18 mouse cellular contexts compared by ENCODE assay signal in the genomic region with DNA sequence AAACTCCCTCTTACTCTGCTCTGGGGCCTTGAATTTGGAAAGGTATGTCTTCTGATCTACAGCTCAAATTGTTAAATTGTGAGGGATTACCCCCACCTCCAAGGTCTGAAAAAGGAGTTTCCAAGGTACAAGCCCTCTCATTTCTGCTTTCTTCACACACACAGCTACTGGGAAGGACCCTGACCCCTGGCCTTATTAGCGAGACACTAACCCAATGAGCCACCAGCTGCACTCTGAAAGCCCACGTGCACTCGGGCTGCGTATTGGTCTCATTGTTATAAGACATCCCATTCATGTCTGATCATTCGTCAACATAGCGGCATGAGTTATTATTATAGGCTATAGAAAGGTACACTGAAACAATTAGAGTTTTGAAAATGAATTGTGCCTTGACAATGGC.
"Had no signal": no experiment of that assay in that cellular context is flagged by ENCODE, and none has a peak within 500 bp of the region (broad histone marks: within the 10 kb centered on the region; RNA-seq: fewer than 3 reads in every experiment).

No protein-coding gene starts in this region.

- DNase-seq: kidney, adult 2 months; kidney, postnatal 25 days; lung, adult 2 months; lung, postnatal 36 days; right cerebral cortex, adult 18-20 months; right cerebral cortex, postnatal 25 days; thymus, adult 2 months; thymus, postnatal 4 days had no signal

- H3K9me3 ChIP-seq: kidney, embryonic 15.5 days; limb, embryonic 10.5 days; liver, embryonic 15.5 days; midbrain, embryonic 12.5 days; neural tube, embryonic 12.5 days had no signal

- H3K4me3 ChIP-seq: kidney, embryonic 15.5 days; left cerebral cortex, adult 2 months; limb, embryonic 10.5 days; liver, embryonic 15.5 days; midbrain, embryonic 12.5 days; myocyte; neural tube, embryonic 12.5 days had no signal

- H3K4me1 ChIP-seq: kidney, embryonic 15.5 days; liver, embryonic 15.5 days had no signal

- ATAC-seq: lung, postnatal 0 days had no signal

- H3K36me3 ChIP-seq: kidney, embryonic 15.5 days; limb, embryonic 10.5 days; liver, embryonic 15.5 days; midbrain, embryonic 12.5 days; neural tube, embryonic 12.5 days had no signal

- H3K27ac ChIP-seq: kidney, embryonic 15.5 days; left cerebral cortex, adult 2 months; limb, embryonic 10.5 days; liver, embryonic 15.5 days; midbrain, embryonic 12.5 days; neural tube, embryonic 12.5 days; stomach, postnatal 0 days had no signal

- H3K4me2 ChIP-seq: kidney, embryonic 15.5 days; liver, embryonic 11.5 days; liver, embryonic 15.5 days; midbrain, embryonic 12.5 days; neural tube, embryonic 12.5 days had no signal

- H3K27me3 ChIP-seq: liver, embryonic 15.5 days had no signal

- H3K9ac ChIP-seq: kidney, embryonic 15.5 days; liver, embryonic 15.5 days; midbrain, embryonic 12.5 days; neural tube, embryonic 12.5 days had no signal
